In genomic region chr9:41379283-41379682, GRCm38 (mm10) we compare ENCODE assay signal across 14 mouse cellular contexts.
DNase-seq lines count a peak whose midpoint lies in the region; ATAC-seq lines count a peak whose summit lies in the region.
"Had no signal": no experiment of that assay in that cellular context is flagged by ENCODE, and none has a peak within 500 bp of the region (broad histone marks: within the 10 kb centered on the region; RNA-seq: fewer than 3 reads in every experiment).

No protein-coding gene starts in this region.

- peaks cover 31% of the 10 kb centered on the region for H3K4me1 ChIP-seq in neural tube, embryonic 11.5 days (ENCODE audit: control insufficient read depth, insufficient read depth, low read length)
- H3K4me1 ChIP-seq in forebrain, embryonic 16.5 days (replicated peaks; ENCODE audit: control insufficient read depth, insufficient read depth, low read length), result peaks cover 36% of the 10 kb centered on the region
- peaks cover 93% of the 10 kb centered on the region for H3K4me1 ChIP-seq in midbrain, embryonic 10.5 days

- peak overlapping the region; percentile 44 for H3K4me3 ChIP-seq in neural tube, embryonic 11.5 days (ENCODE audit: low read depth, low read length)
- peak overlapping the region; percentile 62 for H3K4me3 ChIP-seq in forebrain, embryonic 16.5 days (replicated peaks; ENCODE audit: low read length)
- H3K4me3 ChIP-seq in midbrain, embryonic 10.5 days, result peak overlapping the region; percentile 58
- H3K4me3 ChIP-seq: erythroblast, embryonic 14.5 days; heart, embryonic 15.5 days had no signal

- DNase-seq in neural tube, embryonic 11.5 days (ENCODE audit: low spot score), result no peak
- DNase-seq in neural tube, embryonic 10.5 days (ENCODE audit: extremely low spot score, low spot score), result no peak
- DNase-seq in midbrain, embryonic 10.5 days (ENCODE audit: low spot score), result no peak
- no peak for DNase-seq in layer of hippocampus, adult 8-10 months (ENCODE audit: low spot score in 2 of 2)
- no peak for DNase-seq in urinary bladder, postnatal 14 days (ENCODE audit: low spot score)
- DNase-seq in T-cell, adult 2 months (ENCODE audit: low spot score), result no peak
- DNase-seq in cerebellum, postnatal 4 days (ENCODE audit: low spot score in 2 of 2), result no peak
- DNase-seq: gastrocnemius, postnatal 10 days; liver; lung, postnatal 14 days had no signal

- H3K27ac ChIP-seq in neural tube, embryonic 11.5 days (ENCODE audit: low read depth, low read length), result peak overlapping the region; percentile 98
- peak overlapping the region; percentile 100 for H3K27ac ChIP-seq in forebrain, embryonic 16.5 days (ENCODE audit: low read length)
- H3K27ac ChIP-seq in midbrain, embryonic 10.5 days (replicated peaks), result peak overlapping the region; percentile 97
- H3K27ac ChIP-seq: heart, embryonic 15.5 days had no signal

- no peaks in the 10 kb centered on the region for H3K36me3 ChIP-seq in neural tube, embryonic 11.5 days (ENCODE audit: control insufficient read depth, insufficient read depth, low read length)
- no peaks in the 10 kb centered on the region for H3K36me3 ChIP-seq in forebrain, embryonic 16.5 days (ENCODE audit: control insufficient read depth, insufficient read depth)
- H3K36me3 ChIP-seq in midbrain, embryonic 10.5 days, result peaks cover 15% of the 10 kb centered on the region; the same call in 1 of the 2 replicates
- H3K36me3 ChIP-seq: heart, embryonic 15.5 days had no signal

- H3K27me3 ChIP-seq in neural tube, embryonic 11.5 days (ENCODE audit: control insufficient read depth, insufficient read depth, low read length), result no peaks in the 10 kb centered on the region
- H3K27me3 ChIP-seq in forebrain, embryonic 16.5 days (replicated peaks; ENCODE audit: control insufficient read depth, insufficient read depth, low read length), result no peaks in the 10 kb centered on the region
- H3K27me3 ChIP-seq in midbrain, embryonic 10.5 days (ENCODE audit: low read depth, poor library complexity, severe bottlenecking), result no peaks in the 10 kb centered on the region
- H3K27me3 ChIP-seq: heart, embryonic 15.5 days had no signal

- 41% methylated on average over 1 of the region's 1 CpGs for WGBS in neural tube, embryonic 11.5 days
- WGBS in forebrain, embryonic 16.5 days, result 70% methylated on average over 1 of the region's 1 CpGs
- WGBS in midbrain, embryonic 10.5 days, result 58% methylated on average over 1 of the region's 1 CpGs

- H3K9ac ChIP-seq in neural tube, embryonic 11.5 days (ENCODE audit: low read length), result peak overlapping the region; percentile 88
- H3K9ac ChIP-seq in forebrain, embryonic 16.5 days (replicated peaks; ENCODE audit: low read depth, low read length), result peak overlapping the region; percentile 93
- H3K9ac ChIP-seq: heart, embryonic 15.5 days had no signal

- H3K9me3 ChIP-seq in neural tube, embryonic 11.5 days (ENCODE audit: control insufficient read depth, low read length), result no peaks in the 10 kb centered on the region
- H3K9me3 ChIP-seq in forebrain, embryonic 16.5 days (ENCODE audit: control insufficient read depth, low read length), result no peaks in the 10 kb centered on the region
- H3K9me3 ChIP-seq in midbrain, embryonic 10.5 days (replicated peaks), result no peaks in the 10 kb centered on the region
- H3K9me3 ChIP-seq: heart, embryonic 15.5 days had no signal

- no peak for ATAC-seq in neural tube, embryonic 11.5 days (ENCODE audit: insufficient read depth, low FRiP score, low TSS enrichment)
- no peak for ATAC-seq in forebrain, embryonic 16.5 days
- ATAC-seq: intestine, embryonic 16.5 days had no signal

- peak overlapping the region; percentile 76 for H3K4me2 ChIP-seq in neural tube, embryonic 11.5 days (ENCODE audit: low read depth)
- H3K4me2 ChIP-seq in forebrain, embryonic 16.5 days (ENCODE audit: low read length), result peak overlapping the region; percentile 56
- H3K4me2 ChIP-seq: heart, embryonic 15.5 days had no signal
